Mouse (Mus musculus): ENCODE data around the gene Arid5a.

Gene Arid5a

DNA sequence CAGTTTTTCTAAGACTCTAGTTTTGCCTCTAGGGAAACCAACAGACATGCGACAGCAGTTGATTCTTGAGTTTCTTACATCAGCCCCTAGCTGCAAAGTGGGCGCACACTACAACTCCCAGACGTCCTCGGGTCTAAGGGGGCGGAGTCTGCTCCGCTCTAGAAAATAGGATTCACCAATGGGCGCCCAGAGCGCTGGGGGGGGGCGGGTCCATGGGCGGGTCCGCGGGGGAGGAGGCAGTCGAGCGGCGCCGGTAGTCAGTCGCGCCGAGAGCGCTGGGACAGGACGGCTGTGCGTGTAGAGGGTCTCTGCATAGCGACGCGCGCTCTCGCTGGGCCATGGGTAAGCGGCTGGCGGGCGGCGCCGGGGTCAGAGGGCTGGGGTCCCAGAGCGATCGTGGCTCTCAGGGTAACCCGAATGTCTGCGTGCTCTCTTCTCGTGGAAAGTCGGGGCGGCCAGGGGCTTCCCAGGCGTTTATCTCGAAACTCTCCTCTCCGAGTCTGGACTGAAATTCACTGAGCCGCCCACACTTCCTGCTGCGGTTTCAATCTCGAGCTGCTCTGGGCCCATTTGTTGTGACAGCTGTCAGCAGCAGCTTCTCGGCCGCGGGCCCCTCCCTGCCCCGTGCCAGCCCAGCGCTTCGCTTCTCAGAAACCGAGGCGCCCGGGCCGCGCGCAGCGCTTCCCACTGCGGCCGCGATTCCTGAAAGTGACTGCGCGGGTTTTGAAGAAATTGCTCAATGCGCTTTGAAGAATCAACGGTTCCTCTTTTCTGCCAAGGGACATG lies at the start of gene Arid5a:
Gene Arid5a (plus strand): TSS at position 239 of the 786 bp plus-strand sequence.
- peak; percentile 93 to 95 for DNase-seq

DNA sequence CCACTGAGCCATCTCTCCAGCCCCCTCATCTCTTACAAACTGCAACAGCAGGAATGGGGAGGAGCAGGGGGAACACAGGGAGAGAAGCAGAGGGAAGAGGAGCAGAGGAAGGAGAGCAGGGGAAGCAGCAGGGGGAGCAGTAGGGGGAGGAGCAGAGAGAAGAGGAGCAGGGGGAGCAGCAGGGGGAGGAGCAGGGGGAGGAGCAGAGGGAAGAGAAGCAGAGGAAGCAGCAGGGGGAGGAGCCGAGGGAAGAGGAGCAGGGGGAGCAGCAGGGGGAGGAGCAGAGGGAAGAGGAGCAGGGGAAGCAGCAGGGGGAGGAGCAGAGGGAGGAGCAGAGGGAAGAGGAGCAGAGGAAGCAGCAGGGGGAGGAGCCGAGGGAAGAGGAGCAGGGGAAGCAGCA lies 48.9 kb upstream of the Arid5a start:
- DNase-seq = no peak

DNA sequence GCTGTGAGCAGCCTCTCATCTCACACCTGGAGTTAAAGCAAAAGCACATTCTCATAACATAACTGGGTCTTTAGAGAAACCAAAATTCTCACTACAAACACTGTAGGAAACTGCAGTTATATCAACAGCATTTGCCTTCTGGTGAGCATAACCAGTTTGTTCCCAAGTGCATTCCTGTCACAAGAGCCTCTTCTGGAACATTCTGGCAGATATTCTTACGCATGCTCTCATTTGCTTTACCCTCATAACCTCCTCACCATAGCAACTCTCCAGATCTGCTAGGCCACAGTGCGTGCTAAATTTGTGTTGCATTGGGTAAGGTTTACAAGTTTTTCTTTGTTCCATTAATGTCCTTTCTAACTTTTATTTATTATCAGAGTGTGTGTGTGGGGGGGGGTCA lies 48.3 kb upstream of the Arid5a start:
- no peak for DNase-seq

DNA sequence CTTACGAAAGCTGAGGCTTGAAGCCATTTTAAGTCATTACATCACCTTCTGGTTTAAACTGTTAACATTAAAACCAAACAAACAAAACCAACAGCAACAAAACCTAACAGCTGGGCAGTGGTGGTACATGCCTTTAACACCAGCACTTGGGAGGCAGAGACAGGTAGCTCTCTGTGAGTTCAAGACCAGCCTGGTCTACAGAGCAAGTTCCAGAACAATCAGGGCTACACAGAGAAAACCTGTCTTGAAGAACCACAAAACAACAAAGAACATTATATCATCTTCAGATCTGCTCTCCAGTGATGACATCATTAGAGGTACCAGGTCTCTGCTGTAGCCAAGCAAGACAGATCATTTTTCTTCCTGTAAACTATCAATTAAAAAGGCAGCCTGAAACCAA lies 47.1 kb upstream of the Arid5a start:
- DNase-seq = no peak

DNA sequence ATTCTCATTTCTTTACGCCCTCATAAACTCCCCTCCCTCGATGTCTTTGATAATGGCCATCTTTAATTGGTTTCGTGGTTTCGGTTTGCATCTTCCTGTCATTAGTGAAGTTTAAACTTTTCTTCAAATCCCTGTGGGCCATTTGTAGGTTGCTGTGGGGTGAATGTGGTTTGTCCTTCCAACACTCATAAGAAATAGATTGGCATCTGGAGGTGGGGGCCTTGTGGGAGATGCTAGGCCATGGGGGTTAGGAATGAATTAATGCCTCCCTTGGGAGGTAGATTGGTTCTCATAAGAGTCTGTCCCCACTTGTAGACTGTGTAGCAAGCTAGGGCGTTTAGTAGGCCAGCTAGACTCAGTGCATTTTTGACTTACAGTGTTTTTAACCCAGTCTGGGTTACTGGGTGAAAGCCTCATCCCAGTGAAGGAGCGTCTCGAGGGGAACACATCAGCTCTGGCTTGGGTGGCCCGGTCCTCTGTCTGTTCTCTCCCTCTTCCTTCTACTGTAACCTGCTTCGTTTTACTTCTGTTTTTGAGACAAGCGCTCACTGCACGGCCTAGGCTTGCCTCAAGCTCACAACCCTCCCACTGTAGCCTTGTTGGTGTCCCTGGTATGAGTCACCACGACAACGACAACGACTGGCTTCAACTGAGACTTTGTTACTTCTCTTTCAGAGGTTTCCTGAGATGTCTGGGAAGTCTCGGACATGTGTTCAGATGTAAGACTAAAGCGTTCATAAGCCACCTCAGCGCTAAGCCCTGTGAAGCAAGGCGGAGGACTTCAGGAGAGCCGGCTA lies 45.6 kb upstream of the Arid5a start:
- DNase-seq = no peak

DNA sequence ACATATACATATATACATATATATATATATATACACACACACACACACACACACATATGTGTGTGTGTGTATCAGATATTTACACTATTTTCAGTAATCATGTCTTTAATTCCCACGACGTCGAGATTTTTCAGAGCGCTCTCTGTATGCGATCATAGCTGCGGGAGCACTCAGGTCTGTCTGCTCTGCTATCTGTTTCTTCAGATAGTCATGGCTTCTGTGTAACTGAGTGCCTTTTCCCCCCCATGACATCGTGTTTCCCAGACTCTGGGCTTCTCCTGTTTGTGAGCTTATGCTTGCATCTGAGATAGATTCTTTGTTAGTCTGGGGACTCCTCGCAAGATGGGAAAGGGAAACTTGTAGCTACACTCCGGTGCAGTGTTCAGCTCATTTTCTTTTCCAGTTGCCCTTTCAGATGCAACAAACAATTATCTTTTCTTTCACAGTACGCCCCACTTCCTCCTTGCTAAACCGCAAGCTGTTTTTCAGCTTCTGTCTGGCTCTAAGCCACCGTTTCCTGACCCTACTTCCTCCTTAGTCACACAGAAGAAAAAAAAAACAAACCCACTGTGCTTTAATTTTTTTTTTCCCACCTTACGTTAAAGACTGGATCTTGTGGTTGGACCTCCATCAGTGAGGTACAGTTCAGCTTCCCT lies 43.6 kb upstream of the Arid5a start:
- DNase-seq = peak; percentile 35 to 42

DNA sequence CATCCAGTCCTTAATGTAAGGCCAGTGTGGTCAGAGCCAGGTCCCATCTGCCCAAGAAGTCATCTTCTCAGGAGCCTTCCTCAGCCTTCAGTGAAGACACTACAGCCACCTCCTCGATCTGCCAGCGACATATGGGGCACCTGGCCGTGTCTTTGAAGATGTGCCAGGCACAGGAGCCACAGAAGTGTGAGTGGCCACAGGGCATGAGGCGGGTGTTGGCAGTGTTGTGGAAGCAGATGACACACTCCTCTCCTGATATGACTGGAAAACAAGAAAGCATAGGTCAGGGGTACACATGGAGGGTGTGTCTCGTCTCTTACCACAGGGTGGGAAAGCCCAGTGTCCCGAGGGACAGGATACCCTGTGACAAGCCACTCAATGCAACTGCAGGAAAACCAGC lies 41.2 kb upstream of the Arid5a start:
- DNase-seq = peak; percentile 85 to 90

DNA sequence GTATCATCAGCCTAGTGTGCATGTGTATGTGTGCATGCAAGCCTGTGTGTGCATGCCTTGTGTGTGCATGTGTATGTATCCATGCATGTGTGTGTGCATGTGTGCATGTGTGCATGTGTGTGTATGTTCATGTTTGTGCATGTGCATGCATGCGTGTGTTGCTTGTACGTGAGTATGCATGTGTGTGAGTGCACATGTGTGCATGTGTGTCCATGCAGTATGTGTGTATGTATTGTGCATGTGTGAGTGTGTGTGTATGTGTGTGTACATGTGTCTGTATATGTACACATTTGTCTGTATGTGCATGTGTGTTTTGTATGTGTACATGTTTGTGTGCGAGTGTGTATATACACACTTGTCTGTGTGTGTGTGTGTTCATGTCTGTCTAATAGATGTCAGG lies 39.9 kb upstream of the Arid5a start:
- DNase-seq = no peak

DNA sequence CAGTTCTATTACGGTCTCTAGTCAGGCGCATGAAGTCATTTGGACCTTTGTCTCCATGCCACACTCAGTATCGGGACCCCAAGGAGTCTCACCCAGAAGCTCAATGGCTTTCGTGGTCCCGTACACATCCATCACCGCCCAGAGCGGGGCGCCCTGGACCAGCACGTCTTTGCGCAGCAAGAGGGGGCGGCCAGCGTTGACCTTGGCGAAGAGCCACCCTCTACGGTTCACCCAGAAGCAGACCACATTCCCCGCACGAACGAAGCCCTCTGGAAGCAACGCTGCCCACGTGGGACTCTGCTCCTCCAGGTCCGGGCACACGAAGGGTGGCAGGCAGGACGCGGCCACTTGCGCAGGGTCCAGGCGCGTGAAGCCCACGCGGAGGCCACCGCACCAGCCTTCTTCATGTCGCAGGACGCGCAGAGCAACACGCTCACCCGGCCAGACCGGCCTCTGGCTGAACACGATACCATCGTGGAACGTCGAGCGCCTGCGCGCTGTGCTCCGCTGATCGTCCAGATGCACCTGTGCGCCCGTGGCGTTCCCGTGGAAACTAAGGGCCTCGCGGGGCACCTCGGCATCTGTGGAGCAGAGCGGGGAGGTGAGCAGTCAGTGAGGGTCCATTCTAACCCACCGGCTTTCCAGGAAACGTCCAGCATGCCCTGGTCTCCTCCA lies 38.3 kb upstream of the Arid5a start:
- peak in 1 of 2 experiments; percentile 34 for DNase-seq

DNA sequence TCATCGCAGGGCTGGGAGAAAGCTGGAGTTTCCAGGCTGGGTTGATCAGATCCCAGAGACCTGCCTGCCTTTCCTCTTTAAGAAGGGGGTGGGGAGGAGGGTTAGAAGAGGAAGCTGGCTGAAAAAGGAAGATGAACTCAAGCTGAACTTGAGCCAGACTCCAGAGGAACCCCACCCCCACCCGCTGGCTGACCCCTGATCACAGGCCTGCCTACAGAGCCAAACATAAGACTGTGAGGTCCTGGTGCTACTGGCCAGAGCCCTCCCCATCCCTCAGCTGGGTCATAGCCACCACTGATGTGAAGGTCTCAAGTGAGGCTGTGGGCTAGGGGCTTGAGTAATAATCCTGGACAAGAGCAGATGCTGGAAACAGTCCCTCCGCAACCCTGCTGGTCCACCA lies 36.9 kb upstream of the Arid5a start:
- peak in 1 of 2 experiments; percentile 22 for DNase-seq

DNA sequence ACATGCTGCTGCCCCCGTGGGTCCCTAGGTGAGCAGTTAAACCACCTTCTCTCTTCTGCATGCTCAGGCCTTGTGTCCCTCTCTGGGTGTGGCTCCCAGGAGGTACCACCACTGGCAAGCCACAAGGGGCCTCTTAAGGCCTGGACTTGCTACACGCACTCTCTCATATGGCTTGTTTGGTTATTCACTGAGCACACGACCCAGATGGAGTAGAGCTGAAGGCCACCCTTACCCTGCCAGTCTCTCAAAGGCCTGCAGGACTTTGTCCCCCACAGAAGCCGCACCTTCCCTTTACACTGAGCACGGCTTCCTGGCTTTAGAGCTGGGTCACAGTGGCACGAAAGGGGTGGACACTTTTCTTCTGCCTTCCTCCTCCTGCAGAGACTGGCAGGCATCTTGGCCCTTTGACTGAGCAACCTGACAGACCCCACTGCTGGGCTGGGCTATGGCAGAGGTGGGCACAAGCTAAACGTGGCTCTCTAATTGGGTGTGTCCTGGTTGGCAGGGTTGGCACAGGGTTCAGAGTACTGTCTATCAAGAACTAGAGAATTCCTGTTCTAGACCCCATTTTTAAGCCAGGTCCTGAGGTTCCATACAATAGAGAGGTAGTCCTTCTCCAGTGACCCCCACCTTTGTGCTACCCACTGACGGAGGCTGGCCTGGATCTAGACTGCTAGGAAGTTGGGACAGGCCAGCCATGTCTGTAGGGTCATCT lies 35.9 kb upstream of the Arid5a start:
- DNase-seq = no peak

DNA sequence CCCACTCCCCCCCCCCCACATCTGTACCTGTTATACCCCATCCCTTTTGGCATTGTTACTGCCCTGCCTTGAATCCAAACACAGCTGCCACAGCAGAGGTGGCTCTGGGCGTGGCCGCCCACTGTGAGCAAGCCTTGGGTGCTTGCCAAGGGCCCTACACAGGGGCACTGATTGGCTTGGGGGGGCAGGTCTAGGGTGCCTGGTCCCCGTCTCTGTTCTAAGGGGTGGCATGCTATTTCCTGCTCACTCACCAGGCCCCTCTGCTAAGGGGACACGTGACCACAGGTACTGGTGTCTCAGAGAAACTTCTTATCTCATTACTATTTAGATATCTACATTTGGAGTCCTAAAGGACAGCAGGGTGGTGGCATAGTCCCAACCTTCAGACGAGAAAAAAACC lies 35.0 kb upstream of the Arid5a start:
- peak in 1 of 2 experiments; percentile 26 for DNase-seq

DNA sequence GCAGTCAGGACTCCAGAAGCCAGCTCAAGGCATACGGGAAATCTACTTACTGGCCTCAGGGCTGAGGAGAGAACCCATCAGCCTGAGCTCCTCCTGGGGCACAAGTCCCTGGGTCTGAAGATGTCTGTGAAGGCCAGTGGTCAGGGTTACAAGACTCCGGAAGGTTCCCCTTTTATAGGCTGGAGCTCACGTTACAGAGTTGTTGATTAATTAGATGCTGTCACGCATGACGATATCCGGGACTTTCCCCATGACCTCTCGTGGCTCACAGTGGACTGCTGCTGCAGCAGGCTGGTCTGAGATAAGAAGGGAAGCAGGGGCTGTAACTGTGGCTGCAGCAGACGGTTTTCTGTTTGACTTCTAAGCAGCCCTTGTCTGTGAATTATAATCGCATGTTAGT lies 34.2 kb upstream of the Arid5a start:
- DNase-seq = no peak

DNA sequence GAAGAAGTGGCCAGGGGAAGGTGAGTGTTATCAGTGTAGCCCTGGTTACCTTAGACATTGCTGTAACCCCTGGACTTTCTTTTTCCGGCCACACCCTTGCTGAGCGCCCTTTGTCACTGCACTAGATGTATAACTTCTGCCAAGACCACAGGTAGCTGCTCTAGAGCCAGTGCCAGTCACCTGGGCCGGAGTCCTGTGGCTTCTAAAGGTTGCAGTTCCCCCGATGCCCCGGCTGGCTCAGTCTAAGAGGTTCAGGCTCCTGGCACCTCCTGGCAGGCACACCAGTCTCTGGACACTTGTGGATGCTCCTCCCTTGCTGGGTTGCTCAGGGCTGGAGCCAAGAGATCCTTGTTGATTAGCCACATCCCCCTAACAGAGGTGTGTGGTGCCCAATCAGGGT lies 33.1 kb upstream of the Arid5a start, which contains the start of gene Neurl3:
Gene Neurl3 (minus strand): TSS at position 225 of the 400 bp plus-strand sequence.
- no peak for DNase-seq

DNA sequence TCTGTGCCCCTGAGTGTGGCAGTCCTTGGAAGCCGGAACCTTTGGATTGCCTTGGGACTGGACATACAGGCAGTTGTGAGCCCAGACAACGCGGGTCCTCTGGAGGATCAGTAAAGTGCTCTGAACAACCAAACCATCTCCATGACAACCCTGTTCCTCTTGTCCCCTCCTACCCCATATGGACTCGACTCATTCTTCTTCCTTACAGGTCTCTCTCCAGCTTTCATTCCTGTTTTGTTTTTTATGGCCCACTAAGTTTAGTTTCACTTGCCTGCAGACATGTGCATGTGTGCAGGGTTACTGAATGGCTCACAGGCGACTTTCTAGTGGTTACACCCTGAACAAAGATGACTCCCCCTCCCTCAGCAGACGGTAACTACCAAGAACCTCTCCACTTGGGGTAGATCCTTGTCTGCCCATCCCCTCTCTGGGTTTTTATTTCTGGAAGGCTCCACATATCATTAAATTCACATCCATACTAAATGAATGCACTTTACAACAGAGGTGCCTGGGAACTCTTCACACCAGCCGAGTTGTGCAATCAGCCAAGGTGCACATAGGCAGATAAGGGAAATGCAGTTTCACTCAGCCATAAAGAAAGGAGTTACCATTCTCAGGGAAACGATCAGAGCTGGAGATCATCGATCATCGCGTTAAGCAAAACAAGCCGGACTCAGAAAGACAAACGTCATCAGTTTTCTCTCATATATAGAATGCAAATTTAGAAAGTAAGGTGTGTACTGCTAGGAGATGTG lies 31.7 kb upstream of the Arid5a start:
- no peak for DNase-seq

DNA sequence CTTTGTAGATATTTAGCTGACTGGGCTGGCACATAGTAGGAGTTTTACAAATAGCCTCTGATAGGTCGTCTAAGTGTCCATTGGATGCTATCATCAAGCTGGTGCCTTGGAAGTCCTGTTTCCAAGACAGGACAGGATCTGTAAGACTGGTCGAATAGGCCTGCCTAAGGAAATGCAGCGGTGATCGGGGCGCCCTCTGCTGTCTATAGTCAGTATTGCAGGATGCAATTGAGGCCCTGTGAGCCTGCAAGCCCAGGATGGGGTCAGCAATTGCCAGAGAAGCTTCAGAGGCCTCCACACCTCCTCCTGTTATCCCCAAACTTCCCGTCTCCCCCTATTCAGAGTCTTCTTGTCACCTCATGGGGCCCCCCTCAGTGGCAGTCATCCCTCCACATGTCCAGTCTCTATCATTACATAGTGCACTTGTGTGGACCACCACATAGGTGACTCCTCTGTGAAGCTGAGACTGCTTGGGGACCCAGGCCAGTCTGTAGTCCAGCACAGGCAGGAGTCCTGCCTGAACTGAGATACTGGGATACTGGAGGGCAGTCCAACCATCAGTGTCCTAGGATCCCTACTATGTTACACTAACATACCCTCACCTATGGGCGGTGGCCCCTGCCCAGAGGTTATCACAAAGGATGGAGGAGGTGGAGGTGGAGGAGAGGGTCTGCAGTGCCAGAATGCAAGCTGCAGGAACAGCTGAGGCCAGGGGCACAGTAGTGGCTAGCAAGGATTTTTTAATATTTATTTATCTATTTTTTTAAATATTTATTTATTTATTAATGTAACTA lies 30.1 kb upstream of the Arid5a start:
- DNase-seq = peak; percentile 87 to 90

DNA sequence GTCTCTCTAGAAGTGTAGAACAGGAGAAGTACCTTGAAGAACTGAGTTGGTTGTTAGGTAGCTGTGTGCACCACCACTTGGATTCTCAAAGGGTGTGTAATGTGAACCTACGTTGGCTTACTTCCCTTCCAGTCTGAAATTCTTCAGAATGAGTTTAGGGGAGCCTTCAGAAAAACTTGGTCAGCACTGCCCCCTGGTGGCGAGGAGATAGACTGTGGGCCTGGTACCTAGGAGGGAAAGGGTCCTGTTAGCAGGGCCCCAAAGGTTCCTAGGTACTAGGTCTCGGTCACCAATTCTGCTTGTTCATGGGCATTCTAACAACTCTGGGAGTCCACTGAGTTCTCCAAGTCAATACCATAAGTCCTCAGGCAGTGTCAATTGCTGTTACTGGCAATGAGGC lies 28.3 kb upstream of the Arid5a start:
- DNase-seq = peak; percentile 92 to 95

DNA sequence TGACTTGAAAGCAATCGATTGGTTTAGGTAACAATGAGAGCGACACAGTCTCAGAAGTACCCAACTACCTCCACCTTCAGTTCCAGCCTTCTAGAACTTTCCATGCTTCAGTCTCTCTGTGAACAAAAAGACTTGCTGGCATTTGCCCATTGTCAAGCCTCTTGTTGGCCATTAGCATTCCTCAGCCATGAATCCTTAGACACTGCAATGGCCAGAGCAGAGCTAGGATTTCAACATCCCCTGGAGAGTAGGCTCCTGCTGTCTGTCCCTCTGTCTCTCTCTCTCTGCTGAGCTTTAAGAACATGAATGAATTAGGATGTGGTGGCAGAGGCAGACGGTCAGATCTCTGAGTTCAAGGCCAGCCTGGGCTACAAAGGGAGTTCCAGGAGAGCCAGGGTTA lies 26.6 kb upstream of the Arid5a start:
- no peak for DNase-seq

DNA sequence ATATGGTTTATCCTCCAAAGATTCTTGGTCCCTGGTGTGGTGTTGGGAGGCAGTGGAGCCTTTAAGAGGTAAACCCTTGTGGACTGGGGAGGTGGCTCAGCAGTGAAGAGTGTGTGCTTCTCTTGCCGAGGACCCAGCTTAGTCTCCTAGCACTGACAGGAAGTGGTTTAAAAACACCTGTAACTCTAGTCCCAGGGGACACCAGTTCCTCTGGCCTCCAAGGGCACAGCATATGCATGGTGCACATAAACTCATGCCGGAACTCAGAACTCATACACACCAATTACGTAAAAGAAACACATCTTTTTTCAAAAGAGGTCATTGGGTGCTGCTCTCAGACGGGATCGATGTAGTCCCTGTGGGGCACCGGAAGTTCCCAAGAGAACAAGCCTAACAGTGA lies 25.7 kb upstream of the Arid5a start:
- DNase-seq = no peak

DNA sequence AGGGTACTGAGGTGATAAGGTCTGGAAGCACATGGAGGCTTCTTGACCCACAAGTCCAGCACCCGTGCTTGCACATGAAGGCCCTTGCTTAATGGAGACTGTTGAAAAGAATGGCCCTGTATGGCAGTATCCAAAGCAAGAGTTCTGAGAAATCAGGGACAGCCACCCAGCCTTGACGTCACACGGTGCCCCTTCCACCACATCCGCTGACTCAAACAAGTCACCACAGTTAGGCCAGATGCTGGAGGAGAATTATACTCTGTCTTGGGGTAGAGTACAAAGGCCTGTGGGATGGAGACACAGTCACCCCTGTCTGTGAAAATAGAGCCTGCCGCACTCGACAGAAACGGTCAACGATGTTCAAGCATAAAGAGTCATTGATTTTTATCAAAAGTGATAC lies 14.1 kb upstream of the Arid5a start:
- DNase-seq = no peak

DNA sequence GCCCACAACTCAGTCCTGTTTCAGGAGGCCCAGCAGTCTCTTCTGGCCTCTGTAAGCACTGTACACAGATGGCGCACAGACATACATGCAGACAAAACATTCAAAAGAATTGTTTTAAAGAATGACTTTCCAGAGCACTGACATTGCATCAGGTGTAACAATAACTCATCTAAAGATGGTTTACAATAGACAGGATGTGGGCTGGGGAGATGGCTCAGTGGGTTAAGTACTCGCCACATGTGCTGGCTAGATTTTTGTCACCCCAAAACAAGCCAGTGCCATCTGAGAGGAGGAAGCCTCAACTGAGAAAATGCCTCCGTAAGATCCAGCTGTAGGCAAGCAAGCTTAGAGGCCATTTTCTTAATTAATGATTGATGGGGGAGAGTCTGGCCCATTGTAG lies 13.1 kb upstream of the Arid5a start:
- no peak for DNase-seq
